Mouse (Mus musculus) thymus, postnatal 25 days (tissue): ENCODE data around the gene Gnptg.

Experiments
- DNase-seq: peaks from one replicate; pipeline ENCODE4 v3.0.0; 2022

The Gnptg gene

DNA sequence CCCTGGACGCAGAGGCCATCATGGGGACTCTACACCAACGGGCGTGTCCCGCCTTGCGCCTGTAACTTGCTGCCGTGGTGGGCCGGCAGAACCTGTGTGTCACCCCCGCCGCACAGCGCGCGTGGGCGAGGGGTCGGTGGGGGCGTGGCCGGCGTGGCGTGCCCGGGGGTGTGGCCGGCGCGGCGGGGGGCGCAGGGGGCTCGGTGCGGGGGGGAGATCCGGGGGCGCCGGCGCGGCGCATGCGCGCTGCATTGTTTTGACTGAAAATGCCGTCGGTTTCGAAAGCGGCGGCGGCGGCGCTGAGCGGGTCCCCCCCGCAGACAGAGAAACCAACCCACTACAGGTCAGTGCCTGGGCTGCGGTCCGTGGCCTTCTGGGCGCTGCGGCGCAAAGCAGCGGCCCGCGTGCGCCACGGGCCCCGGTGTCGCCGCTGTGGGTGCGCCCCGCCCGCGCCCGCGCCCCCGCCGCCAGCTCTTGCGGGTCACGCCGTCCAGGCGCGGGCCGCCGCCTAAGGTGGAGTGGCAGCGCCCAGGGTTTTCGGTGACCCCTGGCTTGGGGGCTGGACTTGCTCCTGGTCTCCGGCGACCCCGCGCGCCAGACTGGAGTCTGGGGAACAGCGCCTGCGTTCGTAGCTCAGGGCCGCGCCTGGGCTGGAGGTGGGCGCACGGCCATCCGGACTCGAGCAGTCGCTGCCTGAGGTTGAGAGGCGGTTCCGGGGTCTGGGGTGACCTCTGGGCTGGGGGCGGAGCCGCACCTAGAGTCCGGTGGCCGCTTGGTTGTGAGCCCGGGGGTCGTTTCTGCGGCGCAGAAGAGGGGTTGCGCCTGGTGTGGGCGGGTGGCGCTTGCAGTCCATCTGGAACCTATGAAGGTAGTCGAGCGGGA is 51.5 kb downstream of the Gnptg start, which contains the start of gene Unkl:
Unkl (plus strand) TSS at position 248 of the 882 bp plus-strand sequence.
- peak; percentile 86 for DNase-seq

DNA sequence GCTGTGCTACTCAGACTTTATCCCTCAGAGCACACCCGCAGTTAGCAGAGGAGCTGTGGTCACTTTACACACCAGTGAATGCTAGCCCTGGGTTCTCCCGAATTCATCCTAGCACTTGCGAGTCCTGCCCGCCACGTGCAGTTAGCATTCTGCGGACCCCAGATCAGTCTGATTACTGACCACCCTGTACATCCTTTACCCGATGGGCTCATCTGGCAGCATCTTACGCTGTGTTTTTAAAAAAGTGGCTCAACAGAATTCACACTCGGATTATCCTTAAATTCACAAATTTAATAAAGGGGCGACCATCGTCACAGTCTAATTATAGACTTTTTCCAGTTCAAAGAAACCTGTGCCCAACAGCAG is 52.2 kb downstream of the Gnptg start:
- no peak for DNase-seq

DNA sequence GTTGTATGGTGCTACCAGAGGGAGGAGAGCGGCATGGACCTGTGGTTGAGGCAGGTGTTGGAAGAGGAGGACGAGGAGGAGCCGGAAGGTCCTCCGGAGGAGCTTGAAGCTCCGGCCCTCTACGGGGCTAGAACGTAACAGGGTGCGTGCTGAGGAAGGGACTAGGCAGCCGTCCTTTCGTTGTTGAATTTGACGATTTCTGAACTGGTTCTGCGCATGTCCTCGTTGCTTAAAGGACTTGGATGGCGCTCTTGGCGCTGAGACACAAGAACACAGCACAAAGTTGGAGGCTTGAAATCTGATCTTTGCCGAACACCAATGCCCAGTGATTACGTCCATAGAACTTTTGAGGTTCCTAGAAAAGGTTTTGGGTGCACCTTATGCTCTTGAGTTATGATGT is 55.0 kb downstream of the Gnptg start:
- DNase-seq: no peak

DNA sequence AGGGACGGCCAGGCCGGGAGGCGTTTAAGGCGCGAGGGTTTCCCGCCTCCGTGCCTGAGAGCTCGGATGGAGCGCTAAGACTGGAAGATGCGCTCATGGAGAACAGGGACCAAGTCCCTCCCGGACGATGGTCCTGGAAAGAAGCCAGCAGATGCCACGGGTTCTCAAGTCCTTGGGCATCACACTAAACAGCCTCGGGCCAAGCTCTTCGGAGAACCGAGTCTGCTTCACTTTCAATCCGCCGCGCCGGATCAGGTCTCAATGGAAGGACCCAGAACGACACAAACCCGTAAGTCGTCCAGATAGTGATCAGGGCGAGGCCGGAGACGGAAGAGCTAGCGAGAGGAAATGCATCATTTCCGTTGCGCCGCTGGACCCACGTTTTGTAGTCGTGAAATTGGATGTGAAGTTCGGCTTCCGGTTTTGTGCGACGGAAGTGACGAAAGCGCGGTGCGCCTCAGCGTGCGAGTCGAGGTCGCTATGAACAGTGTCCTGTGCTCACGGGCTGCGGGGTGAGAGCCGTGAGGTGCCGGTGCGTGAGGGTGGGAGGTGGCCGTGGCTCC is 55.7 kb downstream of the Gnptg start, which contains the start of gene BC003965:
BC003965 (plus strand) TSS at position 426 of the 563 bp plus-strand sequence.
- peak; percentile 96 for DNase-seq
